Mouse (Mus musculus) cerebellum, postnatal 25 days (tissue): ENCODE measurements at regions not wholly inside any gene's neighbourhood (a gene's known extent, or its start where the extent isn't known, plus 50 kb on each side); places are given as distances from the start of the nearest gene placed in this dataset.

Experiments
- DNase-seq, 2 experiments: peaks; one replicate each; pipeline ENCODE4 v3.0.0; 2021; ENCODE audit warnings: mixed read lengths in 2 of 2

GRCm38 (mm10) chr6:147833501-147833900 lies 213.6 kb upstream of the Far2 start:
- no peak for DNase-seq

- DNase-seq: peak in 1 of 2 experiments; percentile 21
Measured at GRCm38 (mm10) chr6:147838846-147839245, 208.2 kb upstream of the Far2 start.

GRCm38 (mm10) chr6:147849988-147850387 lies 197.1 kb upstream of the Far2 start:
- DNase-seq: no peak

GRCm38 (mm10) chr6:147861116-147861515 lies 185.9 kb upstream of the Far2 start:
- DNase-seq: no peak

GRCm38 (mm10) chr6:147871033-147871432 lies 176.0 kb upstream of the Far2 start:
- no peak for DNase-seq

GRCm38 (mm10) chr6:147873173-147873572 lies 173.9 kb upstream of the Far2 start:
- no peak for DNase-seq

GRCm38 (mm10) chr6:147878485-147878884 lies 168.6 kb upstream of the Far2 start:
- no peak for DNase-seq

- no peak for DNase-seq
Measured at GRCm38 (mm10) chr6:147885902-147886301, 161.2 kb upstream of the Far2 start.

GRCm38 (mm10) chr6:147919697-147920096 lies 127.4 kb upstream of the Far2 start:
- peak in 1 of 2 experiments; percentile 8 for DNase-seq

- no peak for DNase-seq
Measured at GRCm38 (mm10) chr6:147921091-147921490, 126.0 kb upstream of the Far2 start.

GRCm38 (mm10) chr6:147922506-147922905 lies 124.6 kb upstream of the Far2 start:
- DNase-seq: no peak

- DNase-seq: no peak
Measured at GRCm38 (mm10) chr6:147923246-147923645, 123.8 kb upstream of the Far2 start.

GRCm38 (mm10) chr6:147928951-147929350 lies 118.1 kb upstream of the Far2 start:
- no peak for DNase-seq

- no peak for DNase-seq
Measured at GRCm38 (mm10) chr6:147944020-147944419, 103.0 kb upstream of the Far2 start.

GRCm38 (mm10) chr6:147944940-147945676 lies 102.0 kb upstream of the Far2 start:
- no peak for DNase-seq

- DNase-seq: no peak
Measured at GRCm38 (mm10) chr6:147947997-147948396, 99.1 kb upstream of the Far2 start.

- no peak for DNase-seq
Measured at GRCm38 (mm10) chr6:147951642-147952041, 95.4 kb upstream of the Far2 start.

- DNase-seq: peak; percentile 10 to 27
Measured at GRCm38 (mm10) chr6:147953058-147953679, 93.9 kb upstream of the Far2 start.

- DNase-seq: no peak
Measured at GRCm38 (mm10) chr6:147953753-147954152, 93.3 kb upstream of the Far2 start.

- no peak for DNase-seq
Measured at GRCm38 (mm10) chr6:147954253-147954652, 92.8 kb upstream of the Far2 start.

GRCm38 (mm10) chr6:147954967-147955830 lies 91.9 kb upstream of the Far2 start:
- DNase-seq: no peak

GRCm38 (mm10) chr6:147964739-147965138 lies 82.3 kb upstream of the Far2 start:
- no peak for DNase-seq

- DNase-seq: no peak
Measured at GRCm38 (mm10) chr6:147970162-147970608, 76.9 kb upstream of the Far2 start.
